Mouse (Mus musculus) neural tube, embryonic 13.5 days (tissue): ENCODE data around the gene Ubxn4. TPM values are rescaled to one million over a fixed set of nuclear protein-coding genes. Genes with fewer than 3 reads are reported as not detected.
"Not testable (repeated sequence)": the region's sequence is repeated elsewhere in the genome, so short reads cannot be mapped to it uniquely, and the experiment has no call there.

Experiments
- ATAC-seq: fragments of 200-750 bp; cut with Nextera tagmentation; 2 replicates; pipeline ENCODE4 v1.8.0; 2017; ENCODE audit warnings: low read depth, mild to moderate bottlenecking, moderate TSS enrichment, moderate library complexity
- H3K27ac ChIP-seq: fragments of 300-500 bp; sonication (generic); replicated peaks from 2 replicates; pipeline ENCODE4 v1.5.1; 2015; ENCODE audit warnings: moderate library complexity, mild to moderate bottlenecking, inconsistent platforms
- H3K27me3 ChIP-seq: fragments of 300-500 bp; sonication (generic); 2 replicates; pipeline ENCODE4 v1.6.1; 2015; ENCODE audit warnings: mild to moderate bottlenecking, inconsistent platforms
- H3K36me3 ChIP-seq: fragments of 300-500 bp; sonication (generic); 2 replicates; pipeline ENCODE4 v1.6.1; 2015; ENCODE audit warnings: mild to moderate bottlenecking, inconsistent platforms
- H3K4me1 ChIP-seq: fragments of 300-500 bp; sonication (generic); replicated peaks from 2 replicates; pipeline ENCODE4 v1.6.1; 2015; ENCODE audit warnings: inconsistent platforms
- H3K4me2 ChIP-seq: fragments of 300-500 bp; sonication (generic); 2 replicates; pipeline ENCODE4 v1.6.1; 2015; ENCODE audit warnings: inconsistent platforms, mild to moderate bottlenecking, moderate library complexity
- H3K4me3 ChIP-seq: fragments of 300-500 bp; sonication (generic); 2 replicates; pipeline ENCODE4 v1.5.1; 2015; ENCODE audit warnings: mild to moderate bottlenecking, inconsistent platforms
- H3K9ac ChIP-seq: fragments of 300-500 bp; sonication (generic); 2 replicates; pipeline ENCODE4 v1.6.1; 2015; ENCODE audit warnings: moderate library complexity, mild to moderate bottlenecking, inconsistent platforms
- H3K9me3 ChIP-seq: fragments of 300-500 bp; sonication (generic); 2 replicates; pipeline ENCODE4 v1.6.1; 2016; ENCODE audit warnings: inconsistent platforms
- WGBS: fragments of 180-500 bp; shearing (Covaris S2); methylation state at CpG from one replicate; pipeline ENCODE4 v1.1.7; 2015; 5-methylcytosine and 5-hydroxymethylcytosine counted together
- polyA plus RNA-seq: library from polyadenylated mRNA; unstranded; fragments of >200 nt; fragmentation: Nextera tagmentation; extraction: Ambion mirVana; gene quantifications from 2 replicates; pipeline ENCODE4 v1.2.1, GENCODE M21; 2015

Gene Ubxn4
- polyA plus RNA-seq = 81.3 and 82.9 TPM in 2 replicates

- peak; percentile 45 for ATAC-seq
- WGBS = 15% methylated on average over 10 of the region's 10 CpGs
- Histone ChIP-seq H3K4me1 (peaks cover 22% of the 10 kb centered on the region), H3K9me3 (no peaks in the 10 kb centered on the region), H3K36me3 (0 out of 2 replicates have a peak, but pooled peaks cover 8% of the 10 kb centered on the region), H3K9ac (peak within 1 kb of the TSS; percentile 90), H3K27ac (peak within 1 kb of the TSS; percentile 93), H3K4me2 (peak within 1 kb of the TSS; percentile 94), H3K27me3 (no peaks in the 10 kb centered on the region), H3K4me3 (peak within 1 kb of the TSS; percentile 77)
Measured at GRCm38 (mm10) chr1:128243627-128243995, at the start of gene Ubxn4. Ubxn4 (plus strand) TSS chr1:128243964.

DNA sequence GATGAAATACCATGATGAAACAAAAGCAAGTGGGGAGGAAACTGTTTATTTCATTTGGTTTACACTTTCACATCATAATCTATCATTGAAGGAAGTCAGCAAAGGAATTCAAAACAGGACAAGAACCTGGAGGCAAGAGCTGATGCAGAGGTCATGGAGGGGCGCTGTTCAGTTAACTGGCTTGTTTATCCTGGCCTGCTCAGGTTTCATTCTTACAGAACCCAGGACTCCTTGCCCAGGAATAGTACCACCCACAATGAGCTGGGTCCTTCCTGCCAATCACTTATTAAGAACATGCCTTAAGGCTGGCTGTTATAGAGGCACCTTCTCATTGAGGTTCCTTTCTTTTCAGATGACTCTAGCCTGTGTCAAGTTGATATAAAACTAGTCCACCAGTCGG, 49.8 kb upstream of the Ubxn4 start:
- Histone ChIP-seq H3K9me3 (no peaks in the 10 kb centered on the region), H3K27ac (no peak overlapping the region), H3K36me3 (peaks cover 42% of the 10 kb centered on the region), H3K27me3 (no peaks in the 10 kb centered on the region), H3K4me3 (no peak overlapping the region), H3K4me2 (no peak overlapping the region), H3K4me1 (no peaks in the 10 kb centered on the region), H3K9ac (no peak overlapping the region)
- ATAC-seq = no peak
- whole genome bisulfite sequencing = 89% methylated on average over 2 of the region's 2 CpGs

- Histone ChIP-seq H3K4me2 (no peak overlapping the region), H3K4me1 (no peaks in the 10 kb centered on the region), H3K36me3 (peaks cover 46% of the 10 kb centered on the region), H3K27ac (no peak overlapping the region), H3K27me3 (no peaks in the 10 kb centered on the region), H3K9me3 (no peaks in the 10 kb centered on the region), H3K9ac (no peak overlapping the region), H3K4me3 (no peak overlapping the region)
- 95% methylated on average over 1 of the region's 1 CpGs for WGBS
- no peak for ATAC-seq
Measured at GRCm38 (mm10) chr1:128197353-128197752, 46.4 kb upstream of the Ubxn4 start.

- Histone ChIP-seq H3K4me1 (no peaks in the 10 kb centered on the region), H3K36me3 (peaks cover 51% of the 10 kb centered on the region), H3K9ac (no peak overlapping the region), H3K27me3 (no peaks in the 10 kb centered on the region), H3K9me3 (no peaks in the 10 kb centered on the region), H3K4me3 (no peak overlapping the region), H3K4me2 (no peak overlapping the region), H3K27ac (no peak overlapping the region)
- WGBS = 80% methylated on average over 5 of the region's 5 CpGs
- ATAC-seq = no peak
Measured at GRCm38 (mm10) chr1:128213261-128213660, 30.5 kb upstream of the Ubxn4 start.

GRCm38 (mm10) chr1:128221886-128222285, 21.9 kb upstream of the Ubxn4 start:
- H3K27me3 ChIP-seq = no peaks in the 10 kb centered on the region
- H3K9ac ChIP-seq = no peak overlapping the region
- H3K4me1 ChIP-seq = no peaks in the 10 kb centered on the region
- peaks cover 58% of the 10 kb centered on the region for H3K36me3 ChIP-seq
- H3K4me3 ChIP-seq = no peak overlapping the region
- ATAC-seq = no peak
- no peak overlapping the region for H3K4me2 ChIP-seq
- no peak overlapping the region for H3K27ac ChIP-seq
- H3K9me3 ChIP-seq = no peaks in the 10 kb centered on the region
- 97% methylated on average over 2 of the region's 2 CpGs for WGBS

GRCm38 (mm10) chr1:128223304-128223703, 20.5 kb upstream of the Ubxn4 start:
- no peak for ATAC-seq
- Histone ChIP-seq H3K4me2 (no peak overlapping the region), H3K27me3 (no peaks in the 10 kb centered on the region), H3K9ac (no peak overlapping the region), H3K9me3 (no peaks in the 10 kb centered on the region), H3K4me1 (no peaks in the 10 kb centered on the region), H3K4me3 (no peak overlapping the region), H3K27ac (no peak overlapping the region), H3K36me3 (peaks cover 54% of the 10 kb centered on the region)
- 94% methylated on average over 1 of the region's 1 CpGs for WGBS

- Histone ChIP-seq H3K27ac (no peak overlapping the region), H3K4me2 (no peak overlapping the region), H3K4me3 (no peak overlapping the region), H3K9me3 (no peaks in the 10 kb centered on the region), H3K27me3 (no peaks in the 10 kb centered on the region), H3K9ac (no peak overlapping the region), H3K4me1 (no peaks in the 10 kb centered on the region), H3K36me3 (peaks cover 73% of the 10 kb centered on the region)
- no peak for ATAC-seq
- 97% methylated on average over 4 of the region's 4 CpGs for WGBS
Measured at GRCm38 (mm10) chr1:128235181-128235580, 8.6 kb upstream of the Ubxn4 start.

GRCm38 (mm10) chr1:128243996-128244726, 397 bp downstream of the Ubxn4 start:
- H3K4me3 ChIP-seq = peak overlapping the region; percentile 77
- peak; percentile 96 for ATAC-seq
- peaks cover 22% of the 10 kb centered on the region for H3K4me1 ChIP-seq
- 2% methylated on average over 71 of the region's 71 CpGs for WGBS
- H3K4me2 ChIP-seq = peak overlapping the region; percentile 94
- H3K9me3 ChIP-seq = no peaks in the 10 kb centered on the region
- peak overlapping the region; percentile 93 for H3K27ac ChIP-seq
- H3K9ac ChIP-seq = peak overlapping the region; percentile 90
- no peaks in the 10 kb centered on the region for H3K27me3 ChIP-seq
- H3K36me3 ChIP-seq = 0 out of 2 replicates have a peak, but pooled peaks cover 5% of the 10 kb centered on the region

- 2% methylated on average over 17 of the region's 19 CpGs for WGBS
- peak; percentile 64 for ATAC-seq
- Histone ChIP-seq H3K27ac (peak overlapping the region; percentile 93), H3K36me3 (0 out of 2 replicates have a peak, but pooled peaks cover 5% of the 10 kb centered on the region), H3K27me3 (no peaks in the 10 kb centered on the region), H3K4me3 (peak overlapping the region; percentile 77), H3K4me1 (peaks cover 22% of the 10 kb centered on the region), H3K9ac (peak overlapping the region; percentile 90), H3K4me2 (peak overlapping the region; percentile 94), H3K9me3 (no peaks in the 10 kb centered on the region)
Measured at GRCm38 (mm10) chr1:128244727-128245355, 1.1 kb downstream of the Ubxn4 start.

- peaks cover 89% of the 10 kb centered on the region for H3K36me3 ChIP-seq
- H3K9ac ChIP-seq, H3K27ac ChIP-seq, H3K9me3 ChIP-seq, H3K4me1 ChIP-seq, ATAC-seq, H3K4me3 ChIP-seq, H3K4me2 ChIP-seq, H3K27me3 ChIP-seq: not testable (repeated sequence)
- WGBS = 83% methylated on average over 7 of the region's 7 CpGs
Measured at GRCm38 (mm10) chr1:128267061-128267460, 23.3 kb downstream of the Ubxn4 start.

GRCm38 (mm10) chr1:128270731-128271130, 27.0 kb downstream of the Ubxn4 start:
- H3K4me1 ChIP-seq = no peaks in the 10 kb centered on the region
- H3K9ac ChIP-seq = no peak overlapping the region
- no peaks in the 10 kb centered on the region for H3K27me3 ChIP-seq
- peaks cover 91% of the 10 kb centered on the region for H3K36me3 ChIP-seq
- H3K4me3 ChIP-seq = no peak overlapping the region
- H3K9me3 ChIP-seq = no peaks in the 10 kb centered on the region
- no peak overlapping the region for H3K4me2 ChIP-seq
- 94% methylated on average over 3 of the region's 3 CpGs for WGBS
- ATAC-seq = no peak
- H3K27ac ChIP-seq = no peak overlapping the region

- Histone ChIP-seq H3K36me3 (peaks cover 92% of the 10 kb centered on the region), H3K9me3 (no peaks in the 10 kb centered on the region), H3K4me1 (no peaks in the 10 kb centered on the region), H3K4me3 (no peak overlapping the region), H3K27ac (no peak overlapping the region), H3K27me3 (no peaks in the 10 kb centered on the region), H3K9ac (no peak overlapping the region), H3K4me2 (no peak overlapping the region)
- no peak for ATAC-seq
- WGBS = 90% methylated on average over 1 of the region's 1 CpGs
Measured at GRCm38 (mm10) chr1:128275908-128276307, 32.1 kb downstream of the Ubxn4 start.
